Mouse (Mus musculus) embryonic facial prominence, embryonic 13.5 days (tissue): ENCODE data around the gene Scyl1. TPM values are rescaled to one million over a fixed set of nuclear protein-coding genes. Genes with fewer than 3 reads are reported as not detected.
A peak's percentile ranks its signal among the peaks of the same experiment; 100 is the strongest.

Experiments used
- ATAC-seq: fragments of 200-750 bp; cut with Nextera tagmentation; 2 replicates; pipeline ENCODE4 v1.8.0; 2017; ENCODE audit warnings: low read depth; ENCODE audit not compliant: insufficient number of reproducible peaks, insufficient read depth, low FRiP score, low TSS enrichment
- H3K27ac ChIP-seq: fragments of 300-500 bp; sonication (generic); 2 replicates; pipeline ENCODE4 v1.5.1; 2015; ENCODE audit warnings: moderate library complexity, mild to moderate bottlenecking, inconsistent platforms
- H3K27me3 ChIP-seq: fragments of 300-500 bp; sonication (generic); 2 replicates; pipeline ENCODE4 v1.6.1; 2015; ENCODE audit warnings: mild to moderate bottlenecking, inconsistent platforms
- H3K36me3 ChIP-seq: fragments of 300-500 bp; sonication (generic); 2 replicates; pipeline ENCODE4 v1.6.1; 2015; ENCODE audit warnings: mild to moderate bottlenecking, inconsistent platforms
- H3K4me1 ChIP-seq: fragments of 300-500 bp; sonication (generic); 2 replicates; pipeline ENCODE4 v1.6.1; 2015; ENCODE audit warnings: inconsistent platforms
- H3K4me2 ChIP-seq: fragments of 300-500 bp; sonication (generic); 2 replicates; pipeline ENCODE4 v1.6.1; 2015; ENCODE audit warnings: moderate library complexity, mild to moderate bottlenecking, inconsistent platforms
- H3K4me3 ChIP-seq: fragments of 300-500 bp; sonication (generic); 2 replicates; pipeline ENCODE4 v1.5.1; 2015; ENCODE audit warnings: mild to moderate bottlenecking, inconsistent platforms
- H3K9ac ChIP-seq: fragments of 300-500 bp; sonication (generic); 2 replicates; pipeline ENCODE4 v1.6.1; 2015; ENCODE audit warnings: mild to moderate bottlenecking, inconsistent platforms
- H3K9me3 ChIP-seq: fragments of 300-500 bp; sonication (generic); 2 replicates; pipeline ENCODE4 v1.6.1; 2016; ENCODE audit warnings: inconsistent platforms
- WGBS: fragments of 180-500 bp; shearing (Covaris S2); methylation state at CpG from one replicate; pipeline ENCODE4 v1.1.7; 2015; ENCODE audit warnings: mixed read lengths; 5-methylcytosine and 5-hydroxymethylcytosine counted together
- polyA plus RNA-seq: library from polyadenylated mRNA; unstranded; fragments of >200 nt; fragmentation: Nextera tagmentation; extraction: Ambion mirVana; gene quantifications from 2 replicates; pipeline ENCODE4 v1.2.1, GENCODE M21; 2015

Gene Scyl1
- polyA plus RNA-seq, 1 experiment from 2014 or later, result 75.3 TPM

DNA sequence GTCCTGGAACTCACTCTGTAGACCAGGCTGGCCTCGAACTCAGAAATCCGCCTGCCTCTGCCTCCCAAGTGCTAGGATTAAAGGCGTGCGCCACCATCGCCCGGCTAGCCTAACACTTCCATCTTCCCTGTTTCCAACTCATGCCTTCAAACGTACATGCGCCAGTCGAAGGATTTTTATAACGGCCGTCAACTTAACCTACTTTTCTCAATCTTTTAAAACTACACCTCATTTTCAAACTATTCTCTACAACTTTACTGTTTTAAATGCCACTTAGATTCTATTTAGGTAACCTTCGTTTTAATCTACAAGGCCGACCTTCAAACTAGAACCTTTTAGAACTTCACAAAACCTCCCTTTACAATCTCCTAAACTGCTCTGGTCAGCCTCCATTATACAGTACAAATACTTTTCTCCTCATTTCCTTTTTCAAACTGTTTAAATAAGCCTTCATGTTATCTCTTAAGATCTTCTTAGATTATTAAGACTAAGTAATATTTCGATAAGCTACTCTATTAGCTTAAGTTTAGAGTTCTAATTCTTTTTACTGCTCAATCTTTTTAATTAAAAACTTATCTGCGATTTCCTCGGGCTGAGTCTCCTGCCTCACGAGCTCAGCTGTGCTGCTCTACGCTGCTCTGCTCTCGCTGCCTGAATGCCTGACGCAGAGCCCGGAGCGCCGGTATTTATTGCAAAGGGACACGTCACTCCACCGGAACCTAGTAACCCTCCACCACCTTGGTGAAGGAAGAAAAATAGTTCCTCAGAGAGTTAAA is 31.0 kb upstream of the Scyl1 start:
- peak overlapping the region; percentile 99 for H3K9ac ChIP-seq
- under 1% methylated on average over 25 of the region's 25 CpGs for WGBS
- H3K27me3 ChIP-seq, result no peaks in the 10 kb centered on the region
- peak overlapping the region; percentile 95 for H3K4me2 ChIP-seq
- H3K4me3 ChIP-seq, result peak overlapping the region; percentile 91
- peak; percentile 57; the same call in 1 of the 2 replicates for ATAC-seq
- peaks cover 38% of the 10 kb centered on the region for H3K4me1 ChIP-seq
- peak overlapping the region; percentile 100 for H3K27ac ChIP-seq
- peaks cover 14% of the 10 kb centered on the region for H3K36me3 ChIP-seq
- no peaks in the 10 kb centered on the region for H3K9me3 ChIP-seq

DNA sequence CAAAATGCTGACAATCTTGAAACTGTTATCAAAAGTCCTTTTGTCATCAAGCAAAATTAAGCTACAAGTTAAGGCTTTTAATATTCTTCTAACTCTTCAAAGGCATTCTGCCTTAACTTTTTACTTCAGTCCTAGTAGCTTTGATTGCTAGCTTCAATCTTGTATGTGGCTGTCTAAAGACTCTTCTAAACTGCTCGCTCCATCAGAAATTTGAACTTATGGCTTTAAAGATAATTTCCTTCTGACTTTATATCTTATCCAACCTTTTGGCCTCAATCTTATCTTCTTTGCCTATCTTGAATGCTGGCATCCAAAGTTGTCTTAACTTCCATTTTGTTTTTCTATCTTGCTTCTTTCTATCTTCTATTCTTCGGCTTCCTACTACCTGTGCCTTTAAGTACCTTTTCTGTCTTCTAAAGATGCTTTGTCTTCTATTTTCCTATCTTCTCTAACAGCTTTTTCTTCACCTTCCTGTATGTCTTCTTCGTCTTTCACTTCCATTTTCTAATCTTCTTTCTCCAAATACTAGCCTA is 30.3 kb upstream of the Scyl1 start:
- WGBS, result 5% methylated on average over 3 of the region's 3 CpGs

DNA sequence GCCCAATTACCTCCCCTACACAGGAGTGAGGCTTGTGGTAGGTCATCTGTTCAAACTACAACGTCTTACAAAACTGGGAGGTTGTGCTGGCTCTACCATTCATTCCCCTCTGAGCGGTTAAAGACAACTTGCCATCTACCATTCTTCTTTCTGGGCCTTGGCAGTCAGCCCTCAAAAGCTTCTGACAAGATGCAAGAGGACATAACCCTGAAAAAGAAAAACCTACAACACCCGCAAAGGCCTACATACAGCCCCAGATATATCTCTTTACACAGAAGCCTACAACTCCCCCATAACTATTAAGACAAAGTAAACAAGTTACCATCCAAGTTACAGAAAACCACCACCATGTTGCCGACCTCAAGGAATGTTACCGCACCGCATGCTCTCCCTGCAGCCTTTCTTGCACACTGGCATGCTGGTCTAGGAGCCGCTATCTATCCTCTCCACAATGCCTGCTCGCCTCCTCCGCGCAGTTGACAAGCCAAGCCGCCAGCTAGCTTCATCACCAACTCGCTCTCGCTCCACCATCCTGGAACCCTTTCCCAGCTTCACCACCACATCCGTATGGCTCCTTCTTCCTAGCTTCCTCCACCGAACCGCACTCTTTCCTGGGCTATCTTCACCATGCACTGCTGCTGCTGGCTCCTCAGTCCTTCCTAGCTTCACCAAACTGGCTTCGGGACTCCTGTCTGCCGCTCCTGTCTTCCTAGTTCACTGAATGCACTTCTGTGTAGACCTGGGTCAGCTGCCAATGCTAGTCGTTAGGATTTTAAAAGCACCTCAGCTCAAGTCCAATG is 29.6 kb upstream of the Scyl1 start:
- Histone ChIP-seq H3K27ac (peak overlapping the region; percentile 100), H3K36me3 (peaks cover 27% of the 10 kb centered on the region), H3K27me3 (no peaks in the 10 kb centered on the region), H3K4me1 (peaks cover 41% of the 10 kb centered on the region), H3K4me2 (peak overlapping the region; percentile 95), H3K4me3 (peak overlapping the region; percentile 91), H3K9me3 (no peaks in the 10 kb centered on the region), H3K9ac (peak overlapping the region; percentile 99)
- ATAC-seq, result no peak
- under 1% methylated on average over 19 of the region's 19 CpGs for WGBS

More for the DNA sequence above, 30.3 kb upstream of the Scyl1 start:
- peak overlapping the region; percentile 99 for H3K9ac ChIP-seq
- H3K4me2 ChIP-seq, result peak overlapping the region; percentile 95
- no peaks in the 10 kb centered on the region for H3K27me3 ChIP-seq
- H3K9me3 ChIP-seq, result no peaks in the 10 kb centered on the region
- peak overlapping the region; percentile 100 for H3K27ac ChIP-seq
- peaks cover 40% of the 10 kb centered on the region for H3K4me1 ChIP-seq
- H3K4me3 ChIP-seq, result peak overlapping the region; percentile 91
- no peak for ATAC-seq
- H3K36me3 ChIP-seq, result peaks cover 21% of the 10 kb centered on the region

DNA sequence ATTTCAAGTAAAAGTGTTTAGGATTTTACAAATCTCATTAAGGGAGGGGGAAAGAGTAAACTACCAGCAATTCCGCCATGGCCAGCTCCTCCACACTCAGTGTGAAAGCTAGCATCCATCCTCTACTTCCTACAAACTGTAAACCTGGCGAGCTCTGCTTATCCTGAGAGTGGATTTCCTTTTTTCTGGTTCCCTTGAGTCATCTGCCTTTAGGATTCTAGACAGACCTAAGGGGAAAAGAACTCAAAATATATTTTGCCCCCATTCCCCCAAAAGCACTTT is 29.1 kb upstream of the Scyl1 start:
- Histone ChIP-seq H3K4me1 (peaks cover 43% of the 10 kb centered on the region), H3K36me3 (peaks cover 33% of the 10 kb centered on the region), H3K27me3 (no peaks in the 10 kb centered on the region), H3K9me3 (no peaks in the 10 kb centered on the region), H3K9ac (peak overlapping the region; percentile 99), H3K27ac (peak overlapping the region; percentile 100), H3K4me2 (peak overlapping the region; percentile 95), H3K4me3 (peak overlapping the region; percentile 91)
- ATAC-seq, result no peak
- 0% methylated on average over 2 of the region's 2 CpGs for WGBS

DNA sequence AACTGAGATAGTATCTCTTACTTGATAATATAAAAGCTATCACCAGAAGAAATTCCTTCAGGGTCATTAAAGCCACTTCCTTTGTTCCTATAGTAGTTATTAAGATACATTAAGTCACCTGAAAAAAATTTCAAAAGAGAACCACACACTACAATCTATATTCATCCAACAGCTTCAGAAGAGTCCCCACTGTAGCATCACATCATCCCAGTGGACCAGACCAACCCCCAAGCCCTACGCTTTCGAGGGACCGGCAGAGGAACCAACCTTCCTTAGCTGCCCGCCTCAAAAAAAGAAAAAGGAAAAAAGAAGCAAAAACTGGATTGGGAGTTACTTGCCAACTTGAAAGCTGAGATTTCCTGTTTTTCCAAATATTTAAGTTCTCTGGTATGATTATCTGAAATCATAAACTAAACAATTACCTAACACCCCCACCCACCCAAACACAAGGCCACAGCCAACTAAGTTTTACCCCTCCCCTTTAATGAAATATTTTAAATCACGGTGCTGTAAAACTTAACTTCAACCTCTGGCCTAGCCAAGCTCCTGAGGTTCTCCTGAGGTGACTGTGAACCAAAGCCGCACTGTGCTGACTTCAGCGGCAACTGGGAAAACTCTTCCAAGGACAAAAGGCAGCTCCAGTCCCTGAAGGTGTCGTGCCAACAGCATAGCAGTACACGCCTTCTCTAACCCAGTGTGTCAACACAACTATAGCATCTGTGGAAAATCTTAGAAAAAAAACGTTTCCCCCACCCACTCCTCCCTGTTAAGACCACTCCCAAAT is 28.5 kb upstream of the Scyl1 start:
- WGBS, result 0% methylated on average over 10 of the region's 10 CpGs
- H3K27ac ChIP-seq, result peak overlapping the region; percentile 100
- ATAC-seq, result no peak

DNA sequence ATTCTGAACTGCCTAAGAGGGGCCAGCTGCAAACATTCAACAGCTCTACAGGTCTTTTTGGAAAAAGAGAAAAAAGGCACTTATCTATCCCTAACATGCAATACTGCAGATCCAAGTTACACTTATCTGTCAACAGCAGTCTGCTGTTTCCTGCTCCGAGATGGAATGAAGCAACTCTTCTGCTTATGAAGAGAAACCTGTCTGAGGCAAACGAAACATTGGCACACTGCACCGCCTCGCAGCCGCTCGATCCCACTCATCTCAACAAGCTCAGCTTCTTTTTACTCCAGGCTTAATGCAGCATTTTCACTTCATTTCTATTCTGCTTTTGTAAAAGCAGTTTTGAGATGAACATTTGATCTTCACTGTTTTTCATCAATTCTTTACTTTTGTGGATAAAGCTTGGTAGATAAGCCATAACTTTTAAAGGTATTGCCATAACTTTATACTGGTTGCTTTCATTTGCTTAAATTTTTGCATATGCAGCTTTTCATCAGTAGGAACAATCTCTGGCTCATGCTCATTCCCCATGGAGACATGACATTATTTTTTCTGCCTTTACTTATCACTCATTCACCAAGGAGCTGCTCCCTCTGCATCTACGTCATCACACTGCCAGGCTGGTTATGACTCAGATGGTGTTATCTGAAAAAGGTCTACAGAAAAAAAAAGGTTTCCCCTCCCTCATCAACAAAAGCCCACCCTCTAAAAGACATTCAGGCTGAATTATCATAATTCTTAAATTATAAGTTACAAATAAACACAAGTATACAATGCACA is 27.7 kb upstream of the Scyl1 start:
- 0% methylated on average over 7 of the region's 7 CpGs for WGBS
- H3K4me3 ChIP-seq, result peak overlapping the region; percentile 91
- no peaks in the 10 kb centered on the region for H3K27me3 ChIP-seq
- 0 out of 2 replicates have a peak overlapping the region, but pooled peaks have one; percentile 57 for H3K27ac ChIP-seq
- peaks cover 40% of the 10 kb centered on the region for H3K36me3 ChIP-seq
- H3K4me1 ChIP-seq, result peaks cover 37% of the 10 kb centered on the region
- H3K9ac ChIP-seq, result peak overlapping the region; percentile 83
- ATAC-seq, result no peak
- H3K9me3 ChIP-seq, result no peaks in the 10 kb centered on the region
- H3K4me2 ChIP-seq, result peak overlapping the region; percentile 95

More for the DNA sequence above, 28.5 kb upstream of the Scyl1 start:
- H3K36me3 ChIP-seq, result peaks cover 38% of the 10 kb centered on the region
- no peaks in the 10 kb centered on the region for H3K27me3 ChIP-seq
- H3K4me2 ChIP-seq, result peak overlapping the region; percentile 95
- no peaks in the 10 kb centered on the region for H3K9me3 ChIP-seq
- peak overlapping the region; percentile 91 for H3K4me3 ChIP-seq
- H3K4me1 ChIP-seq, result peaks cover 43% of the 10 kb centered on the region
- H3K9ac ChIP-seq, result peak overlapping the region; percentile 99

DNA sequence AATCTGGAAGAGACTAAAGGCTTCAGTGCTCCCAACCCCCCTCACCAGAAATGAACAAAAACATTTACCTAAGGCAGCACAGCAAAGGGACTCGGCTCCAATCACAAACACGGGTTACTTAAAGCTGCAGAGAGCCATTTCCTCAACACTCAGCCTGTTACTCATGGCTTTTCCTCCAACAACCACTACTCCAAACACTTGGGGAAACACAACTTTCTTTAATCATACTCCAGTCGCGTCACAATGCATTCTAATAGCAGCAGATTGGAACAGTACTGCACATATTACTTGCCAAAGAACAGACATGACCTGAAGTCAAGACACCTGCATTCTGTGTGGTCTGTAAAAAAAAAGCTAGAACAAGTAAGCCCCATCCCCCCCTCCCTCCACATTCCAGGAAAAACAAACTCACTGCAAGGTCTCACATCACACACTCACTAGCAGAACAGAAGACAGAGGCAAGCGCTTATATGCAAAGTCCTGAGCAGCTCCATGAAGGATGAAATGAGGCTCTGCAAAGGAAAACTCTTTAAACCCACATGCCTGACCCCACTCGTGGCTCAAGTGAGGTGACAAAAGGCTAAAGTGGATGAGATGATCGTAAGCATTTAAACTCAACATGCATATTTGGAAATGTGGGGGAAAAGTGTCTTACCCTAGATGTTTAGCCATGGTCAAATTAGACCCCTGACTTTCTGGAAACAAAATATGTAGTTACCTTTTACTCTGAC is 26.3 kb upstream of the Scyl1 start:
- H3K27me3 ChIP-seq, result no peaks in the 10 kb centered on the region
- H3K4me1 ChIP-seq, result peaks cover 37% of the 10 kb centered on the region
- 14% methylated on average over 7 of the region's 7 CpGs for WGBS
- H3K36me3 ChIP-seq, result peaks cover 40% of the 10 kb centered on the region
- no peaks in the 10 kb centered on the region for H3K9me3 ChIP-seq
- H3K27ac ChIP-seq, result peak overlapping the region; percentile 65
- no peak for ATAC-seq
- H3K4me3 ChIP-seq, result peak overlapping the region; percentile 91
- H3K4me2 ChIP-seq, result peak overlapping the region; percentile 95
- peak overlapping the region; percentile 80 for H3K9ac ChIP-seq

DNA sequence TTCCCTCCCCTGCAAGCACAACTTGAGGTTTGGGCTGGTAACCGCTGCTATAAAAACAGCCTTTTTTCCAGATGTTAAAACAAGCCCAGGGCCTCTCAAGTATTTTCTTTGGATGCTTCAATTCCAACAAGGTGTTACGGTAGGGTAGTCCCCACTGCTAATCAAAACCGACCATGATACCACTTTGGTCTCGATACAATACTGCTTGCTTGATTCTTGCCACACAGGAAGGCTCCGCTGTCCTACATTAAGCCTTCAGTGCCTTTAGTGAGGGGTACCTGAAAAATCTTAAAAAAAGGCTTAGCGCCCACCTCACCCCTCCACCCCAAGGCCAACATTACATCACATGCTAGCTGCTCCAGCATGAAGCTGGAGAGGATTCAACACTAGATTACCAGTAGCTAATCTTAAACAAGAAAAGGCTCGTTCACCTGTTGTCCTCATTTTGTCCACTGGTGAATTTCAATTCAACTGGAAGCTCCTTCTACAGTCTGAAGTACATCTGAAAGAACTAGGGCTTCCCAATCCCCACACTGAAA is 25.4 kb upstream of the Scyl1 start:
- Histone ChIP-seq H3K27me3 (no peaks in the 10 kb centered on the region), H3K4me3 (peak overlapping the region; percentile 91), H3K9ac (peak overlapping the region; percentile 80), H3K4me1 (peaks cover 37% of the 10 kb centered on the region), H3K9me3 (no peaks in the 10 kb centered on the region), H3K4me2 (peak overlapping the region; percentile 95), H3K27ac (peak overlapping the region; percentile 58), H3K36me3 (peaks cover 40% of the 10 kb centered on the region)
- 50% methylated on average over 7 of the region's 7 CpGs for WGBS
- no peak for ATAC-seq

DNA sequence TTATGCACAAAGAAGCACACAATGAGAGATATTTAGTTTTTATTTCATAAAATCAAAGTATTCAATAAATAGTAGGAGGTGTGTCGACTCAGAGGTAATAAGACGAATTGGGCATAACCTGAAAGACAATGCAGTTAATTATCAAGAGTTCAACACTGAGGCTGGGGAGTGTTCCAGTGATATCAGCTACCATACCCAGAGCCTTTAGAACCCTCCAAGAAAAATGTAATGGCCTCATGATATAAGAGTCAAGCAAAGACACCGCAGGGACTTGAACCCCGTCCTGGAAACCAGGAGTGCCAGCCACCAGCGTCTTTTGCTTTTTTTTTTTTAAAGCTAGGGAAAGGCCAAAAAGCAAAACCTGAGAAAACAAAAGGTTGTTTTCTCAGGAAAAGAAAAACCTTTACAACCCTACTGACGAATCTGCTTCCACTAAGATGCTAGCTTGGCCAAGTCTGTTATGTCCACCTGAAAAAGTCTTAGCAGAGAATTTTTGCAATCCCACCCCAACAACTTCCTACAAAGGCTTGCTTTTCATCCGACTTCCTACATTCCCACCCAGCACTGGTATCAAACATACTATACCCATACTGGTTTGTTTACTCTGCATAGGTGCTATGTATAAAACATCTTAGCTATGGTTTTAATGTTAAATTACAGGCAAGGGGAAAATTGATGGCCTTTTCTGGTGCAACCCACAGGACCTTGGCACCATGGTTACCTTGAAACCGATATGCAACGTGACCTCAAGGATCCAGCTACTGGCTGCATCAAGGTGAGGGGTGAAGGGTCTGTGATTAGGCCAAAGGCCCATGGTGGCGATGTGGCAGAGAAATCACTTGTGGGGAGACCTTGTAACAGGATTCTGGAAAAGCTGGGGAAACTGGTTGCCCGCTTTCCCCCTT is 24.7 kb upstream of the Scyl1 start:
- Histone ChIP-seq H3K9me3 (no peaks in the 10 kb centered on the region), H3K36me3 (peaks cover 40% of the 10 kb centered on the region), H3K27ac (peak overlapping the region; percentile 58), H3K9ac (peak overlapping the region; percentile 80), H3K27me3 (no peaks in the 10 kb centered on the region), H3K4me2 (peak overlapping the region; percentile 95), H3K4me3 (peak overlapping the region; percentile 91), H3K4me1 (peaks cover 37% of the 10 kb centered on the region)
- no peak for ATAC-seq
- 66% methylated on average over 11 of the region's 11 CpGs for WGBS
